Mouse (Mus musculus) kidney, adult 2 months (tissue): ENCODE results near the gene Fh1. TPM values are rescaled to one million over a fixed set of nuclear protein-coding genes. Genes with fewer than 3 reads are reported as not detected.

Experiments
- DNase-seq: peaks from one replicate; pipeline ENCODE4 v3.0.0; 2021
- H3K27ac ChIP-seq: fragments of 200-500 bp; 2 replicates; pipeline ENCODE4 v1.5.1; 2012; ENCODE audit warnings: low read depth, low read length, control low read depth, inconsistent platforms; ENCODE audit not compliant: insufficient read depth
- H3K27me3 ChIP-seq: fragments of 200-500 bp; replicated peaks from 2 replicates; pipeline ENCODE4 v1.6.1; 2012; ENCODE audit warnings: mild to moderate bottlenecking, moderate library complexity, low read length, inconsistent platforms; ENCODE audit not compliant: control insufficient read depth, insufficient read depth
- H3K36me3 ChIP-seq: fragments of 200-500 bp; 2 replicates; pipeline ENCODE4 v1.6.1; 2012; ENCODE audit warnings: mild to moderate bottlenecking, moderate library complexity, low read length, inconsistent platforms; ENCODE audit not compliant: control insufficient read depth, insufficient read depth
- H3K4me1 ChIP-seq: fragments of 200-500 bp; 2 replicates; pipeline ENCODE4 v1.6.1; 2011; ENCODE audit warnings: low read length; ENCODE audit not compliant: control insufficient read depth, insufficient read depth
- H3K4me3 ChIP-seq: fragments of 200-500 bp; 2 replicates; pipeline ENCODE4 v1.5.1; 2011; ENCODE audit warnings: mild to moderate bottlenecking, low read depth, low read length, control low read depth; ENCODE audit not compliant: insufficient read depth
- CTCF ChIP-seq: fragments of 200-500 bp; conservative IDR thresholded peaks from 2 replicates; pipeline ENCODE4 v1.5.1; 2011; ENCODE audit warnings: low read depth, mild to moderate bottlenecking, control low read depth, low read length, moderate library complexity, mixed read lengths; ENCODE audit not compliant: insufficient read depth, insufficient read length
- POLR2A ChIP-seq: fragments of 200-500 bp; IDR thresholded peaks from one replicate; pipeline ENCODE4 v1.6.1; 2011; ENCODE audit warnings: low read depth, low read length, control low read depth
- WGBS: fragments of 180-500 bp; shearing (Covaris S2); methylation state at CpG from one replicate; pipeline ENCODE4 v1.1.7; 2018; 5-methylcytosine and 5-hydroxymethylcytosine counted together
- polyA plus RNA-seq: library from polyadenylated mRNA; depleted of rRNA; stranded (reverse); fragments of >200 nt; gene quantifications from 2 replicates; pipeline ENCODE4 v1.2.3, GENCODE M21; 2012; rRNA removed

Fh1 gene
- polyA plus RNA-seq, 1 experiment: 181 TPM

GRCm38 (mm10) chr1:175564321-175564720, 61.1 kb downstream of the Fh1 start:
- no peak for TF ChIP-seq CTCF
- no peak for TF ChIP-seq POLR2A
- no peak for DNase-seq
- WGBS: 78% methylated on average over 4 of the region's 4 CpGs

GRCm38 (mm10) chr1:175562379-175562778, 63.1 kb downstream of the Fh1 start:
- H3K4me1 ChIP-seq: no peaks in the 10 kb centered on the region
- H3K36me3 ChIP-seq: no peaks in the 10 kb centered on the region
- no peak overlapping the region for H3K27ac ChIP-seq
- H3K27me3 ChIP-seq: no peaks in the 10 kb centered on the region
- TF ChIP-seq CTCF (no peak), POLR2A (no peak)
- 90% methylated on average over 2 of the region's 2 CpGs for WGBS
- no peak for DNase-seq
- H3K4me3 ChIP-seq: no peak overlapping the region

More at GRCm38 (mm10) chr1:175564321-175564720, 61.1 kb downstream of the Fh1 start:
- Histone ChIP-seq H3K27ac (no peak overlapping the region), H3K4me1 (no peaks in the 10 kb centered on the region), H3K27me3 (no peaks in the 10 kb centered on the region), H3K36me3 (no peaks in the 10 kb centered on the region), H3K4me3 (no peak overlapping the region)

- Histone ChIP-seq H3K4me3 (no peak overlapping the region), H3K27me3 (no peaks in the 10 kb centered on the region), H3K36me3 (no peaks in the 10 kb centered on the region), H3K4me1 (no peaks in the 10 kb centered on the region), H3K27ac (no peak overlapping the region)
- no peak for TF ChIP-seq CTCF
- TF ChIP-seq POLR2A: no peak
- DNase-seq: no peak
Measured at GRCm38 (mm10) chr1:175561806-175562205, 63.6 kb downstream of the Fh1 start.

GRCm38 (mm10) chr1:175554641-175555040, 70.8 kb downstream of the Fh1 start:
- no peak overlapping the region for H3K4me3 ChIP-seq
- H3K27ac ChIP-seq: no peak overlapping the region
- 97% methylated on average over 1 of the region's 1 CpGs for WGBS
- H3K27me3 ChIP-seq: no peaks in the 10 kb centered on the region
- H3K4me1 ChIP-seq: no peaks in the 10 kb centered on the region
- TF ChIP-seq CTCF: no peak
- no peak for TF ChIP-seq POLR2A
- H3K36me3 ChIP-seq: no peaks in the 10 kb centered on the region
- no peak for DNase-seq

- 57% methylated on average over 3 of the region's 3 CpGs for WGBS
- no peak for TF ChIP-seq CTCF
- TF ChIP-seq POLR2A: no peak
Measured at GRCm38 (mm10) chr1:175552474-175552873, 73.0 kb downstream of the Fh1 start.

GRCm38 (mm10) chr1:175550586-175550985, 74.8 kb downstream of the Fh1 start:
- Histone ChIP-seq H3K4me3 (no peak overlapping the region), H3K4me1 (no peaks in the 10 kb centered on the region), H3K36me3 (no peaks in the 10 kb centered on the region), H3K27ac (no peak overlapping the region), H3K27me3 (no peaks in the 10 kb centered on the region)
- TF ChIP-seq CTCF (no peak), POLR2A (no peak)
- DNase-seq: no peak
- WGBS: 79% methylated on average over 1 of the region's 1 CpGs

More at GRCm38 (mm10) chr1:175552474-175552873, 73.0 kb downstream of the Fh1 start:
- H3K4me1 ChIP-seq: no peaks in the 10 kb centered on the region
- no peak overlapping the region for H3K27ac ChIP-seq
- DNase-seq: no peak
- H3K4me3 ChIP-seq: no peak overlapping the region
- H3K27me3 ChIP-seq: no peaks in the 10 kb centered on the region
- H3K36me3 ChIP-seq: no peaks in the 10 kb centered on the region

Other genes starting within 250 kb of the Fh1 start
- 0.73 and 1.2 TPM in 2 replicates for gene Rgs7, start 133.1 kb downstream of the Fh1 start, polyA plus RNA-seq
- 42.4 and 49.6 TPM in 2 replicates for gene Kmo, start 5.3 kb downstream of the Fh1 start, polyA plus RNA-seq
- 2.1 and 2.2 TPM in 2 replicates for gene Opn3, start 67.1 kb upstream of the Fh1 start, polyA plus RNA-seq
- 2.1 and 5.4 TPM in 2 replicates for gene Chml, start 67.3 kb upstream of the Fh1 start, polyA plus RNA-seq
- 0.03 TPM in 2 replicates for gene Wdr64, start 73.0 kb upstream of the Fh1 start, polyA plus RNA-seq